Mouse (Mus musculus): Measurements from ENCODE around the gene Wnt11.

DNA sequence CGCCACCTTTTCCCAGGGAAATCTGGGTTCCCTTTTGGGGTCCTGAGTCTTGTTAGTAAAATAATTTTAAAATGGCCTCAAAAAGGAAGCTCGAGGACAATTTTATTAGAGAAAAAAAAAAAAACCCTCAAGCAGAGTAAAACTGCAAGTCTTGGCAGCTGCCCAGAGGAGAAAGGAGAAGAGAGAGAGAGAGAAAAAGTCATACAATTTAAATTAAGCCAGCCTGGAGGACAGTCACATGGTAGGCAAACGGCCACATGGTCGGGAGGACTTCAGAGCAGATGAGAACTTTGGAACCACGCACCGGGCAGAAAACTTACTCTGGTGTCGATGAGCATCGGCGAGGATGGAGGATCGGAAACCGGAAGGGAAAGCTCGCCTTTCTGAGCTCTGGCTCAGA, 37.0 kb downstream of the Wnt11 start:
- TF ChIP-seq CTCF (IDR thresholded peaks at IDR 0.05; ENCODE audit: insufficient read depth, low read depth, low read length), result no peak
- no peak for TF ChIP-seq POLR2A (IDR thresholded peaks at IDR 0.05; ENCODE audit: insufficient read depth, low read depth, low read length)

Measured in olfactory bulb, adult 2 months (tissue).